Mouse (Mus musculus): ENCODE measurements around the gene Smoc1. TPM values are rescaled to one million over a fixed set of nuclear protein-coding genes. Genes with fewer than 3 reads are reported as not detected.
A peak's percentile ranks its signal among the peaks of the same experiment; 100 is the strongest.

Smoc1 gene
- polyA plus RNA-seq, 1 experiment: 2.9 TPM

- Histone ChIP-seq H3K27ac (ENCODE audit: insufficient read depth, low read depth, low read length) (no peak overlapping the region), H3K27me3 (replicated peaks; ENCODE audit: control insufficient read depth, insufficient read depth, low read length) (no peaks in the 10 kb centered on the region), H3K4me1 (ENCODE audit: control insufficient read depth, insufficient read depth, low read length) (no peaks in the 10 kb centered on the region), H3K4me3 (ENCODE audit: insufficient read depth, low read depth, low read length) (no peak overlapping the region), H3K36me3 (ENCODE audit: control insufficient read depth, insufficient read depth, low read length) (no peaks in the 10 kb centered on the region)
- DNase-seq: peak; percentile 13
- TF ChIP-seq CTCF (conservative IDR thresholded peaks at IDR 0.05; ENCODE audit: insufficient read depth, insufficient read length, low read depth, low read length) (no peak), POLR2A (IDR thresholded peaks at IDR 0.05; ENCODE audit: low read depth, low read length) (no peak)
- 61% methylated on average over 6 of the region's 6 CpGs for WGBS
Observed at GRCm38 (mm10) chr12:81155675-81156074, 129.1 kb downstream of the Smoc1 start.

GRCm38 (mm10) chr12:81156841-81157240 lies 130.2 kb downstream of the Smoc1 start:
- no peaks in the 10 kb centered on the region for H3K27me3 ChIP-seq (replicated peaks; ENCODE audit: control insufficient read depth, insufficient read depth, low read length)
- H3K4me3 ChIP-seq (ENCODE audit: insufficient read depth, low read depth, low read length): no peak overlapping the region
- H3K27ac ChIP-seq (ENCODE audit: insufficient read depth, low read depth, low read length): no peak overlapping the region
- 64% methylated on average over 8 of the region's 8 CpGs for WGBS
- TF ChIP-seq CTCF (conservative IDR thresholded peaks at IDR 0.05; ENCODE audit: insufficient read depth, insufficient read length, low read depth, low read length) (no peak), POLR2A (IDR thresholded peaks at IDR 0.05; ENCODE audit: low read depth, low read length) (no peak)
- H3K36me3 ChIP-seq (ENCODE audit: control insufficient read depth, insufficient read depth, low read length): no peaks in the 10 kb centered on the region
- no peaks in the 10 kb centered on the region for H3K4me1 ChIP-seq (ENCODE audit: control insufficient read depth, insufficient read depth, low read length)
- DNase-seq: no peak

GRCm38 (mm10) chr12:81159947-81160346 lies 133.3 kb downstream of the Smoc1 start:
- WGBS: 42% methylated on average over 2 of the region's 2 CpGs
- TF ChIP-seq POLR2A (IDR thresholded peaks at IDR 0.05; ENCODE audit: low read depth, low read length) (no peak), CTCF (conservative IDR thresholded peaks at IDR 0.05; ENCODE audit: insufficient read depth, insufficient read length, low read depth, low read length) (no peak)

GRCm38 (mm10) chr12:81160425-81160824 lies 133.8 kb downstream of the Smoc1 start:
- WGBS: 27% methylated on average over 3 of the region's 3 CpGs
- no peak overlapping the region for H3K27ac ChIP-seq (ENCODE audit: insufficient read depth, low read depth, low read length)

More at GRCm38 (mm10) chr12:81159947-81160346, 133.3 kb downstream of the Smoc1 start:
- no peak overlapping the region for H3K27ac ChIP-seq (ENCODE audit: insufficient read depth, low read depth, low read length)
- no peak overlapping the region for H3K4me3 ChIP-seq (ENCODE audit: insufficient read depth, low read depth, low read length)
- H3K36me3 ChIP-seq (ENCODE audit: control insufficient read depth, insufficient read depth, low read length): no peaks in the 10 kb centered on the region
- no peaks in the 10 kb centered on the region for H3K27me3 ChIP-seq (replicated peaks; ENCODE audit: control insufficient read depth, insufficient read depth, low read length)
- no peak for DNase-seq
- H3K4me1 ChIP-seq (ENCODE audit: control insufficient read depth, insufficient read depth, low read length): no peaks in the 10 kb centered on the region

GRCm38 (mm10) chr12:81160831-81161230 lies 134.2 kb downstream of the Smoc1 start:
- DNase-seq: no peak
- no peaks in the 10 kb centered on the region for H3K36me3 ChIP-seq (ENCODE audit: control insufficient read depth, insufficient read depth, low read length)
- WGBS: 63% methylated on average over 5 of the region's 5 CpGs
- TF ChIP-seq POLR2A (IDR thresholded peaks at IDR 0.05; ENCODE audit: low read depth, low read length): no peak
- no peak; the same call in 1 of the 2 replicates for TF ChIP-seq CTCF (conservative IDR thresholded peaks at IDR 0.05; ENCODE audit: insufficient read depth, insufficient read length, low read depth, low read length)
- no peaks in the 10 kb centered on the region for H3K27me3 ChIP-seq (replicated peaks; ENCODE audit: control insufficient read depth, insufficient read depth, low read length)
- no peaks in the 10 kb centered on the region for H3K4me1 ChIP-seq (ENCODE audit: control insufficient read depth, insufficient read depth, low read length)
- H3K4me3 ChIP-seq (ENCODE audit: insufficient read depth, low read depth, low read length): no peak overlapping the region
- no peak overlapping the region for H3K27ac ChIP-seq (ENCODE audit: insufficient read depth, low read depth, low read length)

More at GRCm38 (mm10) chr12:81160425-81160824, 133.8 kb downstream of the Smoc1 start:
- no peak for DNase-seq
- Histone ChIP-seq H3K36me3 (ENCODE audit: control insufficient read depth, insufficient read depth, low read length) (no peaks in the 10 kb centered on the region), H3K4me3 (ENCODE audit: insufficient read depth, low read depth, low read length) (no peak overlapping the region), H3K4me1 (ENCODE audit: control insufficient read depth, insufficient read depth, low read length) (no peaks in the 10 kb centered on the region), H3K27me3 (replicated peaks; ENCODE audit: control insufficient read depth, insufficient read depth, low read length) (no peaks in the 10 kb centered on the region)
- TF ChIP-seq CTCF (conservative IDR thresholded peaks at IDR 0.05; ENCODE audit: insufficient read depth, insufficient read length, low read depth, low read length) (no peak), POLR2A (IDR thresholded peaks at IDR 0.05; ENCODE audit: low read depth, low read length) (no peak)

GRCm38 (mm10) chr12:81161282-81161681 lies 134.7 kb downstream of the Smoc1 start:
- 74% methylated on average over 2 of the region's 2 CpGs for WGBS
- H3K27ac ChIP-seq (ENCODE audit: insufficient read depth, low read depth, low read length): no peak overlapping the region

GRCm38 (mm10) chr12:81163131-81163530 lies 136.5 kb downstream of the Smoc1 start:
- Histone ChIP-seq H3K4me3 (ENCODE audit: insufficient read depth, low read depth, low read length) (no peak overlapping the region), H3K36me3 (ENCODE audit: control insufficient read depth, insufficient read depth, low read length) (no peaks in the 10 kb centered on the region), H3K27ac (ENCODE audit: insufficient read depth, low read depth, low read length) (no peak overlapping the region), H3K4me1 (ENCODE audit: control insufficient read depth, insufficient read depth, low read length) (no peaks in the 10 kb centered on the region), H3K27me3 (replicated peaks; ENCODE audit: control insufficient read depth, insufficient read depth, low read length) (no peaks in the 10 kb centered on the region)
- TF ChIP-seq CTCF (conservative IDR thresholded peaks at IDR 0.05; ENCODE audit: insufficient read depth, insufficient read length, low read depth, low read length) (no peak), POLR2A (IDR thresholded peaks at IDR 0.05; ENCODE audit: low read depth, low read length) (no peak)
- DNase-seq: no peak
- 68% methylated on average over 3 of the region's 3 CpGs for WGBS

More at GRCm38 (mm10) chr12:81161282-81161681, 134.7 kb downstream of the Smoc1 start:
- Histone ChIP-seq H3K27me3 (replicated peaks; ENCODE audit: control insufficient read depth, insufficient read depth, low read length) (no peaks in the 10 kb centered on the region), H3K36me3 (ENCODE audit: control insufficient read depth, insufficient read depth, low read length) (no peaks in the 10 kb centered on the region), H3K4me3 (ENCODE audit: insufficient read depth, low read depth, low read length) (no peak overlapping the region), H3K4me1 (ENCODE audit: control insufficient read depth, insufficient read depth, low read length) (no peaks in the 10 kb centered on the region)
- no peak for TF ChIP-seq CTCF (conservative IDR thresholded peaks at IDR 0.05; ENCODE audit: insufficient read depth, insufficient read length, low read depth, low read length)
- TF ChIP-seq POLR2A (IDR thresholded peaks at IDR 0.05; ENCODE audit: low read depth, low read length): no peak
- no peak for DNase-seq
